Mouse (Mus musculus): ENCODE measurements around the gene Izumo1r. TPM values are rescaled to one million over a fixed set of nuclear protein-coding genes. Genes with fewer than 3 reads are reported as not detected.

Izumo1r gene
- polyA plus RNA-seq (2016; fragmentation: Nextera tagmentation; extraction: Ambion mirVana) = not detected in 2 replicates

- H3K9ac ChIP-seq (replicated peaks) = no peak within 1 kb of the TSS
- no peaks in the 10 kb centered on the region for H3K9me3 ChIP-seq
- no peaks in the 10 kb centered on the region for H3K36me3 ChIP-seq
- no peak within 1 kb of the TSS for H3K4me2 ChIP-seq
- H3K4me1 ChIP-seq (replicated peaks) = peaks cover 22% of the 10 kb centered on the region
- no peak for ATAC-seq (ENCODE audit: insufficient number of reproducible peaks, insufficient read depth, low FRiP score, low TSS enrichment, low read depth)
- H3K27me3 ChIP-seq = no peaks in the 10 kb centered on the region
- no peak within 1 kb of the TSS for H3K4me3 ChIP-seq (replicated peaks)
- 38% methylated on average over 11 of the region's 11 CpGs for WGBS
- H3K27ac ChIP-seq = 0 out of 2 replicates have a peak within 1 kb of the TSS, but pooled peaks have one; percentile 29
These were observed at the start of gene Izumo1r for GRCm38 (mm10) chr9:14903581-14904378. Izumo1r (minus strand) TSS chr9:14903949.

- WGBS = 70% methylated on average over 5 of the region's 5 CpGs
- no peak for ATAC-seq (ENCODE audit: insufficient number of reproducible peaks, insufficient read depth, low FRiP score, low TSS enrichment, low read depth)
- H3K9ac ChIP-seq (replicated peaks) = no peak overlapping the region
- peaks cover 4% of the 10 kb centered on the region; the same call in 1 of the 2 replicates for H3K9me3 ChIP-seq
- no peaks in the 10 kb centered on the region for H3K27me3 ChIP-seq
- no peaks in the 10 kb centered on the region for H3K4me1 ChIP-seq (replicated peaks)
- no peak overlapping the region for H3K4me3 ChIP-seq (replicated peaks)
- no peaks in the 10 kb centered on the region for H3K36me3 ChIP-seq
- H3K27ac ChIP-seq = no peak overlapping the region
- no peak overlapping the region for H3K4me2 ChIP-seq
These were observed 47.3 kb upstream of the Izumo1r start for GRCm38 (mm10) chr9:14951072-14951471.

GRCm38 (mm10) chr9:14948843-14949242 is 45.1 kb upstream of the Izumo1r start:
- H3K4me2 ChIP-seq = no peak overlapping the region
- H3K27ac ChIP-seq = no peak overlapping the region
- H3K4me3 ChIP-seq (replicated peaks) = no peak overlapping the region
- 84% methylated on average over 5 of the region's 5 CpGs for WGBS
- H3K9me3 ChIP-seq = peaks cover 4% of the 10 kb centered on the region; the same call in 1 of the 2 replicates
- no peaks in the 10 kb centered on the region for H3K27me3 ChIP-seq
- H3K4me1 ChIP-seq (replicated peaks) = no peaks in the 10 kb centered on the region
- no peak overlapping the region for H3K9ac ChIP-seq (replicated peaks)
- no peak for ATAC-seq (ENCODE audit: insufficient number of reproducible peaks, insufficient read depth, low FRiP score, low TSS enrichment, low read depth)
- no peaks in the 10 kb centered on the region for H3K36me3 ChIP-seq

- H3K9ac ChIP-seq (replicated peaks) = no peak overlapping the region
- H3K27ac ChIP-seq = no peak overlapping the region
- H3K9me3 ChIP-seq = peaks cover 4% of the 10 kb centered on the region; the same call in 1 of the 2 replicates
- WGBS = 57% methylated on average over 4 of the region's 4 CpGs
- no peak overlapping the region for H3K4me3 ChIP-seq (replicated peaks)
- no peaks in the 10 kb centered on the region for H3K36me3 ChIP-seq
- no peaks in the 10 kb centered on the region for H3K27me3 ChIP-seq
- no peak for ATAC-seq (ENCODE audit: insufficient number of reproducible peaks, insufficient read depth, low FRiP score, low TSS enrichment, low read depth)
- H3K4me1 ChIP-seq (replicated peaks) = no peaks in the 10 kb centered on the region
- H3K4me2 ChIP-seq = no peak overlapping the region
These were observed 42.9 kb upstream of the Izumo1r start for GRCm38 (mm10) chr9:14946677-14947076.

GRCm38 (mm10) chr9:14945919-14946318 is 42.2 kb upstream of the Izumo1r start:
- Histone ChIP-seq H3K9me3 (peaks cover 4% of the 10 kb centered on the region; the same call in 1 of the 2 replicates), H3K36me3 (no peaks in the 10 kb centered on the region), H3K9ac (replicated peaks) (no peak overlapping the region), H3K27ac (no peak overlapping the region), H3K4me1 (replicated peaks) (no peaks in the 10 kb centered on the region), H3K4me3 (replicated peaks) (no peak overlapping the region), H3K4me2 (no peak overlapping the region), H3K27me3 (no peaks in the 10 kb centered on the region)
- ATAC-seq (ENCODE audit: insufficient number of reproducible peaks, insufficient read depth, low FRiP score, low TSS enrichment, low read depth) = no peak
- WGBS = 59% methylated on average over 3 of the region's 3 CpGs

- Histone ChIP-seq H3K4me3 (replicated peaks) (no peak overlapping the region), H3K9me3 (no peaks in the 10 kb centered on the region), H3K36me3 (no peaks in the 10 kb centered on the region), H3K27ac (no peak overlapping the region), H3K9ac (replicated peaks) (no peak overlapping the region), H3K27me3 (no peaks in the 10 kb centered on the region), H3K4me2 (no peak overlapping the region), H3K4me1 (replicated peaks) (peaks cover 5% of the 10 kb centered on the region)
- WGBS = 60% methylated on average over 3 of the region's 3 CpGs
- no peak for ATAC-seq (ENCODE audit: insufficient number of reproducible peaks, insufficient read depth, low FRiP score, low TSS enrichment, low read depth)
These were observed 38.5 kb upstream of the Izumo1r start for GRCm38 (mm10) chr9:14942143-14942720.

GRCm38 (mm10) chr9:14939610-14940009 is 35.9 kb upstream of the Izumo1r start:
- ATAC-seq (ENCODE audit: insufficient number of reproducible peaks, insufficient read depth, low FRiP score, low TSS enrichment, low read depth) = no peak
- H3K4me2 ChIP-seq = no peak overlapping the region
- WGBS = 86% methylated on average over 3 of the region's 3 CpGs
- no peak overlapping the region for H3K4me3 ChIP-seq (replicated peaks)
- no peaks in the 10 kb centered on the region for H3K27me3 ChIP-seq
- H3K27ac ChIP-seq = no peak overlapping the region
- no peaks in the 10 kb centered on the region for H3K36me3 ChIP-seq
- H3K9ac ChIP-seq (replicated peaks) = no peak overlapping the region
- no peaks in the 10 kb centered on the region for H3K9me3 ChIP-seq
- H3K4me1 ChIP-seq (replicated peaks) = peaks cover 10% of the 10 kb centered on the region

- no peaks in the 10 kb centered on the region for H3K36me3 ChIP-seq
- WGBS = 78% methylated on average over 1 of the region's 1 CpGs
- H3K4me1 ChIP-seq (replicated peaks) = peaks cover 10% of the 10 kb centered on the region
- no peak overlapping the region for H3K4me3 ChIP-seq (replicated peaks)
- no peak for ATAC-seq (ENCODE audit: insufficient number of reproducible peaks, insufficient read depth, low FRiP score, low TSS enrichment, low read depth)
- no peaks in the 10 kb centered on the region for H3K27me3 ChIP-seq
- H3K27ac ChIP-seq = no peak overlapping the region
- H3K9me3 ChIP-seq = no peaks in the 10 kb centered on the region
- H3K4me2 ChIP-seq = no peak overlapping the region
- no peak overlapping the region for H3K9ac ChIP-seq (replicated peaks)
These were observed 33.6 kb upstream of the Izumo1r start for GRCm38 (mm10) chr9:14937308-14937707.

- Histone ChIP-seq H3K9me3 (no peaks in the 10 kb centered on the region), H3K4me1 (replicated peaks) (peaks cover 10% of the 10 kb centered on the region), H3K4me2 (no peak overlapping the region), H3K27ac (no peak overlapping the region), H3K27me3 (no peaks in the 10 kb centered on the region), H3K4me3 (replicated peaks) (no peak overlapping the region), H3K36me3 (no peaks in the 10 kb centered on the region), H3K9ac (replicated peaks) (no peak overlapping the region)
- 55% methylated on average over 2 of the region's 2 CpGs for WGBS
- ATAC-seq (ENCODE audit: insufficient number of reproducible peaks, insufficient read depth, low FRiP score, low TSS enrichment, low read depth) = no peak
These were observed 31.1 kb upstream of the Izumo1r start for GRCm38 (mm10) chr9:14934851-14935250.

- no peak for ATAC-seq (ENCODE audit: insufficient number of reproducible peaks, insufficient read depth, low FRiP score, low TSS enrichment, low read depth)
These were observed 28.2 kb upstream of the Izumo1r start for GRCm38 (mm10) chr9:14931943-14932342.

GRCm38 (mm10) chr9:14931211-14931610 is 27.5 kb upstream of the Izumo1r start:
- no peaks in the 10 kb centered on the region for H3K36me3 ChIP-seq
- H3K27ac ChIP-seq = no peak overlapping the region
- no peak overlapping the region for H3K9ac ChIP-seq (replicated peaks)
- 83% methylated on average over 8 of the region's 8 CpGs for WGBS
- no peak overlapping the region for H3K4me3 ChIP-seq (replicated peaks)
- H3K4me2 ChIP-seq = no peak overlapping the region
- no peaks in the 10 kb centered on the region for H3K4me1 ChIP-seq (replicated peaks)
- no peaks in the 10 kb centered on the region for H3K27me3 ChIP-seq
- no peak for ATAC-seq (ENCODE audit: insufficient number of reproducible peaks, insufficient read depth, low FRiP score, low TSS enrichment, low read depth)
- no peaks in the 10 kb centered on the region for H3K9me3 ChIP-seq

More at GRCm38 (mm10) chr9:14931943-14932342, 28.2 kb upstream of the Izumo1r start:
- Histone ChIP-seq H3K36me3 (no peaks in the 10 kb centered on the region), H3K27ac (no peak overlapping the region), H3K4me2 (no peak overlapping the region), H3K9me3 (no peaks in the 10 kb centered on the region), H3K4me3 (replicated peaks) (no peak overlapping the region), H3K4me1 (replicated peaks) (peaks cover 3% of the 10 kb centered on the region; the same call in 1 of the 2 replicates), H3K27me3 (no peaks in the 10 kb centered on the region), H3K9ac (replicated peaks) (no peak overlapping the region)
- 57% methylated on average over 7 of the region's 7 CpGs for WGBS
